Mouse (Mus musculus): ENCODE measurements at regions not wholly inside any gene's neighbourhood (a gene's known extent, or its start where the extent isn't known, plus 50 kb on each side); places are given as distances from the start of the nearest gene placed in this dataset.

DNA sequence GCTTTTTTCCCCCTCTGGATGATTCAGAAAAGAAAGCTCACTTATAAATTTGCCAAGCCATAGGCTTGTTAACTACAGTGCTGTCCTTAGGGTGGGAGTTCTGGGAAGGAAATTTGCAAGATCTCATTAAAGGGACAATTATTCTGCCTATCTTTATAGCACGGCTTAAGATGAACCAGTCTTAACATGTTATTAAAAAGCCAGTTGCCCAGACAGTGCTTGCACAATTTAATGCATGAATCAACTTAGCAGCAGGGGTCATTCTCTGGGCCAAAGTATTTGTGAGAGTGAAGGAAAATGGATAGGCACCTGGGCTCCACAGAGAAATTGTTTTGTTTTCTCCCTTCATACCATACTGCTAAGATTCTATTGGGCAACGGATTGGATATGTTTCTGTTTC lies 733.0 kb upstream of the Edil3 start:
- DNase-seq (ENCODE audit: inconsistent ontology term), result peak; percentile 51

All from Muller cell, postnatal 12 days (primary cell).